Mouse (Mus musculus) heart, embryonic 16.5 days (tissue): ENCODE measurements around the gene Rtp4. TPM values are rescaled to one million over a fixed set of nuclear protein-coding genes. Genes with fewer than 3 reads are reported as not detected.

ENCODE experiments used
- ATAC-seq: fragments of 200-750 bp; cut with Nextera tagmentation; replicated peaks from 2 replicates; pipeline ENCODE4 v1.8.0; 2017; ENCODE audit warnings: moderate number of reproducible peaks; ENCODE audit not compliant: insufficient read depth, low FRiP score; ENCODE audit errors: extremely low read depth
- H3K27ac ChIP-seq: fragments of 300-500 bp; sonication (generic); 2 replicates; pipeline ENCODE4 v1.5.1; 2014; ENCODE audit warnings: mild to moderate bottlenecking, low read length, control low read depth, moderate library complexity
- H3K27me3 ChIP-seq: fragments of 300-500 bp; sonication (generic); 2 replicates; pipeline ENCODE4 v1.6.1; 2014; ENCODE audit warnings: low read length, mixed read lengths; ENCODE audit not compliant: control insufficient read depth, insufficient read depth
- H3K36me3 ChIP-seq: fragments of 300-500 bp; sonication (generic); 2 replicates; pipeline ENCODE4 v1.6.1; 2014; ENCODE audit not compliant: control insufficient read depth, insufficient read depth
- H3K4me1 ChIP-seq: fragments of 300-500 bp; sonication (generic); 2 replicates; pipeline ENCODE4 v1.6.1; 2014; ENCODE audit warnings: low read length, mixed read lengths; ENCODE audit not compliant: control insufficient read depth, insufficient read depth
- H3K4me2 ChIP-seq: fragments of 300-500 bp; sonication (generic); 2 replicates; pipeline ENCODE4 v1.6.1; 2014; ENCODE audit warnings: low read depth, mild to moderate bottlenecking, control low read depth, low read length
- H3K4me3 ChIP-seq: fragments of 300-500 bp; sonication (generic); 2 replicates; pipeline ENCODE4 v1.5.1; 2014; ENCODE audit warnings: mild to moderate bottlenecking, control low read depth, low read length
- H3K9ac ChIP-seq: fragments of 300-500 bp; sonication (generic); 2 replicates; pipeline ENCODE4 v1.6.1; 2014; ENCODE audit warnings: low read length, control low read depth
- H3K9me3 ChIP-seq: fragments of 300-500 bp; sonication (generic); replicated peaks from 2 replicates; pipeline ENCODE4 v1.6.1; 2016; ENCODE audit warnings: low read length; ENCODE audit not compliant: control insufficient read depth
- WGBS: fragments of 180-500 bp; shearing (Covaris S2); extraction: QIAGEN DNeasy Blood & Tissue Kit; methylation state at CpG from one replicate; pipeline ENCODE4 v1.1.7; 2014; 5-methylcytosine and 5-hydroxymethylcytosine counted together
- polyA plus RNA-seq: library from polyadenylated mRNA; unstranded; fragments of >200 nt; fragmentation: Nextera tagmentation; extraction: Ambion mirVana; gene quantifications from 2 replicates; pipeline ENCODE4 v1.2.1, GENCODE M21; 2015

Gene Rtp4
- polyA plus RNA-seq, 1 experiment from 2014 or later, result 11.4 TPM

DNA sequence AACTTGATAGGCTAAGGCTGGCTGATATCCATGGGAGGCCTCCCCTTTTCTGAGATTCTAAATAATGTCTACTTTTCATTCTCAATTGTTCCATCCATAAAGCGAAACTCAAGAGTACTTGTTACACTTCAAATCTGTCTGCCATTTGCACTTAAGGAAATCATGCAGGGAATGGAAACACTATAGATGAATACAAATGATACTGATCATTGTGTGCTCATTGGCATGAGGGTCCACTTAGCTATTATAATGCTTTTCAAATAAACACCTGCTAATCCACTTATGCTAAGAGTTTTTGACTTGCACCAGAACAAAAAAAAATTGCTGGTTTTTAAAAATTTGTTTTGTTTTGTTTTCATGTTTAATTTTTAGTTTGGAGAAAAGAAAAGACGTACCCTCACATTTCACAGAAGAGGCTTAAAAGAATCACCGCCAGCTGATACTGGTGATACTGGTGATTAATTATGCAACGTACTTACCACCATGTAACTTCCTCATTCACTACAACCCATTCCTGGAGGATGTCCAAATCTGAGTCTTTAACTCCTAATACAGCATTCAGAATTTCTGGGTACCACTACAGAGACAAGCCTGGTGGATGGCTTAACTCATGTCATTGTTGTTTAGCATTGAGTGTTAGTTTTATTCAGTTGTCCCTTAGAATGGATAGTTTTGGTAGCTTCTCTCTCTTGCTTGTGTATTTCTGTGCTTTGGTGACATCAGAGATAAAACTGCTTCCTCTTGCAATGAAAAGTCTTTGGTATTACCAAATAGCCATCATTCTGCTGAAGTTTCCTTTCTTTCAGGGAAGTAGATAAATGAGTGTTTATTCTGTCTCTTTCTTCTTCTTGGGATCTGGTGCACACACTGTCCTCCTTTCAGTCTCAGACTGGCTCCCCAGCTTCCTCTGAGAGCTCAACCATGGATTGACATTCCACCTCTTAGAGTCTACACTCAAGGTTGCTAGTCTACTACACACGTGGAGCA is 71.3 kb downstream of the Rtp4 start:
- 75% methylated on average over 5 of the region's 5 CpGs for WGBS
- Histone ChIP-seq H3K27me3 (no peaks in the 10 kb centered on the region), H3K4me3 (no peak overlapping the region), H3K4me1 (no peaks in the 10 kb centered on the region), H3K9ac (no peak overlapping the region), H3K9me3 (peaks cover 9% of the 10 kb centered on the region; the same call in 1 of the 2 replicates), H3K4me2 (no peak overlapping the region), H3K27ac (no peak overlapping the region), H3K36me3 (no peaks in the 10 kb centered on the region)
- no peak for ATAC-seq

DNA sequence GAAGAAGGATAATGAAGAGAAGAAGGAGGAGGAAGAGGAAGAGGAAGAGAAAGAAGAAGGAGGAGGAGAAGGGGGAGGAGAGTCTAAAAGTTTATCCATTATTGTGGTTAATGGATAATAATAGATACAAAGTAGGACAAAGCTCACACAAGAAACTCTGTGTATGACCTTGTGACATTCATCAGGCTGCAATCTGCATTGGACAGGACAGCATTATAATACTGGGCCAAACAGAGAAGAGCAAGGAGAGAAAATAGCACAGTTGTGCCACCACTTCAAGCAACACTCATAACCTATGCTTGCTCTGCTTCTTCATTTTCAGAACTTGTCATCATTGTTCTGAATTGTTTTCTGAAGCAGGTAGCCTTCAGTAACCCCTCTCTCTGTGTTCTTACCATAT is 72.4 kb downstream of the Rtp4 start:
- no peaks in the 10 kb centered on the region for H3K36me3 ChIP-seq
- H3K9ac ChIP-seq, result no peak overlapping the region
- no peak for ATAC-seq
- H3K27ac ChIP-seq, result no peak overlapping the region
- H3K4me3 ChIP-seq, result no peak overlapping the region
- peaks cover 9% of the 10 kb centered on the region; the same call in 1 of the 2 replicates for H3K9me3 ChIP-seq
- no peaks in the 10 kb centered on the region for H3K27me3 ChIP-seq
- H3K4me2 ChIP-seq, result no peak overlapping the region
- no peaks in the 10 kb centered on the region for H3K4me1 ChIP-seq

DNA sequence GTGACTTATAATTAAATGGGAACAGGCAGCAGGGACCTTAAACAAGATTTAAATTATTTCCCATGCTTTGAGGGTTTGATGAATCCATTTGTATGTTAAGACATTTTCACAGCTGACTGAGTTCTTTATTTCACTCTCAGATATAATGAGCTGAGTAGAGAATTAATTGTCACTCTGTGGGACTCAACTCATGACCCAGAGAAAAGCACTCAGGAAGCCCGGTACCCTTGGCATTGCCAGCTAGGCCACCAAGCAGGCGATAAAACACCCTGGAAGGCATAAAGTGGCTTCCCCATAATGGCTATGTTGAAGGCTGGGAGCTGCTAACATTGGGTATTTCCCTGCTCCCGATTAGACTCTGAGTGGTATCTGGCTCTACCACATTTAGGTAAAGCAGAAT is 76.6 kb downstream of the Rtp4 start:
- Histone ChIP-seq H3K27ac (no peak overlapping the region), H3K4me2 (no peak overlapping the region), H3K9ac (no peak overlapping the region), H3K4me1 (no peaks in the 10 kb centered on the region), H3K4me3 (no peak overlapping the region), H3K27me3 (no peaks in the 10 kb centered on the region), H3K9me3 (no peaks in the 10 kb centered on the region), H3K36me3 (no peaks in the 10 kb centered on the region)
- WGBS, result 83% methylated on average over 3 of the region's 3 CpGs
- ATAC-seq, result no peak

DNA sequence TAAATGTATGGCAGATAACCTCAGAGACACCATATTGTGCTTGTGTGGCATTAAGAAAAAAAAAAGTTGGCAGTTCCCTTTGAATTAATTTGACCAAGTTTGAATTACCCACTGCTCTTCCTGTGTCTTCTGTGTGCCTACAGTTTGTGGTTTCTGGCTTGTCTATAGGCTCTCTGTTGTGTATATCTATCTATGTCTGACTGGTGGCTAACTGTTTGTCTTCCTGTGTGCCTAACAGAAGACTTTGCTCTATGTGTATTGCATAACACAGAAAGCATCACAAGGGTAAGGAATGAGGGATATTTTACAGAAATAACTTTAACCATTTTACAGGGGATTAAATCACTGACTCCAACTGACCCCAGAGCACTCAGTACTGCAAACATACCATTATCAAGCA is 77.9 kb downstream of the Rtp4 start:
- H3K4me2 ChIP-seq, result no peak overlapping the region
- no peak overlapping the region for H3K4me3 ChIP-seq
- no peaks in the 10 kb centered on the region for H3K9me3 ChIP-seq
- no peaks in the 10 kb centered on the region for H3K36me3 ChIP-seq
- H3K9ac ChIP-seq, result no peak overlapping the region
- no peaks in the 10 kb centered on the region for H3K27me3 ChIP-seq
- no peak overlapping the region for H3K27ac ChIP-seq
- no peak for ATAC-seq
- no peaks in the 10 kb centered on the region for H3K4me1 ChIP-seq

DNA sequence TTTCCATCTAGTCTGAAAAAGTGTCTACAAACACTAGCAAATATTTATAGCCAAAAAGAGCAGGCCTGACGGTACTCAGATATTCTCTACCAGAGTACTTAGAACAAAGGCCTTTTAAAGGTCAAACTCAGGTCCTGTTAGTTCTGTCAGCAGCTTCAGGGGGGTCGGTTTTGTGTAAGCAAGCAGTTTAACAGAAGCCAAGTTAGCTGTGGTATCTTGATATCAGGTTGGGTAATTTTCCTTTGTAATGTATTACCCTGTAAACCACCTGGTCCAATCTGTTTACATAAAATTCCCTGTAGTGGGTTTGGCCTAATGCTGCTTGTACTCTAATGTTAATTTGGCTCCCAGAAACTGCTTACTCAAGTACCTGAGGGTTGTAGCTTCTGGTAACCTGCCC is 86.1 kb downstream of the Rtp4 start:
- Histone ChIP-seq H3K9ac (no peak overlapping the region), H3K9me3 (0 out of 2 replicates have a peak, but pooled peaks cover 2% of the 10 kb centered on the region), H3K4me2 (no peak overlapping the region), H3K36me3 (no peaks in the 10 kb centered on the region), H3K4me1 (peaks cover 3% of the 10 kb centered on the region), H3K27ac (no peak overlapping the region), H3K4me3 (no peak overlapping the region), H3K27me3 (no peaks in the 10 kb centered on the region)
- no peak for ATAC-seq
- 65% methylated on average over 2 of the region's 2 CpGs for WGBS

DNA sequence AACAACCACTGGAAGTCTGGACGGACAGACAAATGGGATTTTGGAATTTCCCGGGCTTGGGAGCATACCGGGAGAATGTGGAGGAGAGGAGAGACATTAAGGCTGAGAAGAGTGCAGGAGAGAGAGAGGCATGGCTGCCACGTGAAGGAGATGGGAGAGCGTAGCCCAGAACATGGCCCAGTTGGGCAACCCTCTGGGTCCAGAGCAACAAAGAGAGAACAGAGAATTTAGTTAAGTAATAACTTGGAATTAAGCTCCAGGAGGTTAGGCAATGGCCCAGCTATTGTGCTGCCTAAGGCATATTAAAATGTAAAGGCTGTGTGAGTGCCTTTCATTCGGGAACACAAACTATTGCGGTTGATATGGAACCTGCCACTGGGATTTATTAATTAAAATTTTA is 86.6 kb downstream of the Rtp4 start:
- Histone ChIP-seq H3K4me2 (no peak overlapping the region), H3K27ac (no peak overlapping the region), H3K36me3 (no peaks in the 10 kb centered on the region), H3K4me3 (no peak overlapping the region), H3K9ac (no peak overlapping the region), H3K27me3 (no peaks in the 10 kb centered on the region), H3K4me1 (peaks cover 3% of the 10 kb centered on the region), H3K9me3 (0 out of 2 replicates have a peak, but pooled peaks cover 2% of the 10 kb centered on the region)
- WGBS, result 91% methylated on average over 7 of the region's 7 CpGs
- no peak for ATAC-seq

DNA sequence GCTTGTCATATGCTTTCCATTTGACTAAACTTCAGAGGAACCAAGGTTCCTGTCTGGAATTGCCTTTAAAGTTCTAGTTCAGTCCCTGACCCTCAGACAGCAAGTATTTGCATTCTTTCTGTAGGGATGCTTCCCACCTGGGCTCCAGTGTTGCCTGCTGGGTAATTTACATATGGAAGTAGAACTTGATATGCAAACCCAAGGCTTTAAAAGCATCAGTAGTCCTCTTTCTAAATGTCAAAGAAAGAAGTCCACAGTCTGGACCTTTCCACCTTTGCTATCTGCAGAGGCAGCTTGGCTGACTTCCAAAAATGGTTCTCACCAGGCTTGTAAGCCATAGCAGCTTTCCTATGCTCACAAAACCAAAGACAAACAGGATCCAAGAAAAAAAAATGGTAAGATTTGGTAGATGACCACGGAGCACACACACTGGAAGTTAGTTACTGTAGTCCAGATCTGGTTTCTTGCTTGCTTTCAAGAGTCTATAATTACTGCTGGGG is 87.9 kb downstream of the Rtp4 start:
- WGBS, result 30% methylated on average over 1 of the region's 1 CpGs
- H3K4me3 ChIP-seq, result no peak overlapping the region
- no peak overlapping the region for H3K9ac ChIP-seq
- ATAC-seq, result no peak
- no peak overlapping the region for H3K4me2 ChIP-seq
- no peaks in the 10 kb centered on the region for H3K27me3 ChIP-seq
- no peaks in the 10 kb centered on the region for H3K36me3 ChIP-seq
- no peak overlapping the region for H3K27ac ChIP-seq
- 0 out of 2 replicates have a peak, but pooled peaks cover 2% of the 10 kb centered on the region for H3K9me3 ChIP-seq
- peaks cover 3% of the 10 kb centered on the region for H3K4me1 ChIP-seq

DNA sequence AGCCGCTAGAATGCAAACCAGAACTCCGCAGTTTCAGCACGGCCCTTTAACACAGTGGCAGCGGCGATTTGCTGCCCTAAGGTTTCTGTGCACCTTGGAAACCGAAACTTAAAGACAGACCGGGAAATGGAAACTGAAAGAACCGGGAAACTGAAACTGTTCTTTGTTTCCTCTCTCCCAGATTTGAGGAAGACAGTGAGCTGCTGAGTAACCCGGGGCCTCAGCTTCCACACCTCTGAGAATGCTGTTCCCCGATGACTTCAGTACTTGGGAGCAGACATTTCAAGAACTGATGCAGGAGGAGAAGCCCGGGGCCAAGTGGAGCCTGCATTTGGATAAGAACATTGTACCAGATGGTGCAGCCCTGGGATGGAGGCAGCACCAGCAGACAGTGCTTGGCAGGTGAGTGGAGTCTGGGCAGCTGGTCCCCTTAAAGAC is 89.7 kb downstream of the Rtp4 start:
- ATAC-seq, result no peak
- peaks cover 3% of the 10 kb centered on the region for H3K4me1 ChIP-seq
- H3K9me3 ChIP-seq, result 0 out of 2 replicates have a peak, but pooled peaks cover 2% of the 10 kb centered on the region
- no peaks in the 10 kb centered on the region for H3K27me3 ChIP-seq
- H3K4me2 ChIP-seq, result peak overlapping the region; percentile 63
- no peak overlapping the region for H3K27ac ChIP-seq
- no peaks in the 10 kb centered on the region for H3K36me3 ChIP-seq
- H3K9ac ChIP-seq, result peak overlapping the region; percentile 67
- H3K4me3 ChIP-seq, result peak overlapping the region; percentile 55
- 25% methylated on average over 11 of the region's 11 CpGs for WGBS

DNA sequence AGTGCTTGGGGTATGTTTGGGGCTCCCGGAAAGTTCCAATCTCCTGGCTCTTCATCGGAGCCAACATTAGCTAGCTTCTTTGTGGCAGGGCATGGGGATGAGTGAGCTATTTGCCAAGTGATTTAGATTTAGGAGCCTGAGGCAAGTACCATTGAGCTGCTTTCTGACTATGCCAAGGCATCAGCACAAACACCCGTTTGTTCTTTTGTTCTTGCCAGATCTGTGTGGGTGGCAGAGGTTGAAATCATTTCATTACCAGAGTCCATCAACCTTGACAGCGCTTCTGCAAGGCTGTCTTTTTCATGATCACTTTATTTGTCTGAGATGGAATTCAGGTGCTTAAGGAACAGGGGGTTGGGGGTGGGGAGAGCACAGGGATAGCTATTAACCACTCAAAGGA is 104.1 kb downstream of the Rtp4 start:
- H3K36me3 ChIP-seq, result no peaks in the 10 kb centered on the region
- H3K27ac ChIP-seq, result no peak overlapping the region
- WGBS, result 75% methylated on average over 4 of the region's 4 CpGs
- no peak overlapping the region for H3K4me3 ChIP-seq
- H3K9me3 ChIP-seq, result no peaks in the 10 kb centered on the region
- H3K4me1 ChIP-seq, result no peaks in the 10 kb centered on the region
- no peaks in the 10 kb centered on the region for H3K27me3 ChIP-seq
- no peak overlapping the region for H3K9ac ChIP-seq
- no peak overlapping the region for H3K4me2 ChIP-seq
- no peak for ATAC-seq
